10 mouse cellular contexts compared by ENCODE assay signal in the genomic region with DNA sequence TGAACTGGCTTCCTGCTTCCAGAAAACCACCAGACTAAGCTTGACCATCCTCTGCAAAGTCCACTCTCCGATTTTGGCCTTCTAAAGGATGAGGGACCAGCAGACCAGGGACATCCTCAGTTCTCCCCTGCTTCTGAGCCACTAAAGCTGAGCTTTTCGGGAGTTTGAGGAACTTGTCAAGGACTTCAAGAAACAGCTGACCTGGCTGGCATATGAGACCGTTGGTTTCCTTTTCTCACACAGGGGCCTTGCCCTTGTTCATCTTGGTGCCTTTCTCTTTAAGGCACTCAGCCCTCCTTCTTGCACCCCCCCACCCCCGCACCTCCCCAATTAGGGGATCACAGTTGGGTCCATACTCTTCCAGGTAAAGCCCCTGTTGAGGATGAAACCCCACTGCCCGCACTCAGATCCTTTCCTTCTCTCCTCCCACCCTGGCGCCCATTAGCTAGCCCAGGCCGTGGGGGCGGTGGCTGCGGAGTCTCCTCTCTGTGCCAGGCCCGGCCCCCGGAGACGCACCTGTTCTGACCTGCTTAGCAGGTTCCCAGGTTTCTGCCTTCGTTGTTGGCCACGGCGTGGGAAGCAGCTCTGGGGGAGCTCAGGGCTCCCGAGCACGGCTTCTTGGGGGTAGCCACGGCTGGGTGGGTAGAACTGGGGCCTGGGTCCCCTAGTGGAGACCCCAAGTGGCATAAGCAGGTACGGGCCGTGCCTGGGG. TPM values are rescaled to one million over a fixed set of nuclear protein-coding genes. Genes with fewer than 3 reads are reported as not detected.
A peak's percentile ranks its signal among the peaks of the same experiment; 100 is the strongest.
DNase-seq lines count a peak whose midpoint lies in the region; ATAC-seq lines count a peak whose summit lies in the region.
"Had no signal": no experiment of that assay in that cellular context is flagged by ENCODE, and none has a peak within 500 bp of the region (broad histone marks: within the 10 kb centered on the region; RNA-seq: fewer than 3 reads in every experiment).

A gene (plus strand): TSS at position 255 of the 712 bp plus-strand sequence.

- no peak for ATAC-seq in midbrain, embryonic 11.5 days (ENCODE audit: low FRiP score)
- ATAC-seq in midbrain, embryonic 16.5 days: no peak

- peaks cover 8% of the 10 kb centered on the region for H3K4me1 ChIP-seq in midbrain, embryonic 11.5 days (ENCODE audit: control insufficient read depth, insufficient read depth, low read length)
- H3K4me1 ChIP-seq in midbrain, embryonic 16.5 days (ENCODE audit: control insufficient read depth, insufficient read depth, low read length): no peaks in the 10 kb centered on the region

- no peak within 1 kb of the TSS for H3K4me2 ChIP-seq in midbrain, embryonic 11.5 days
- H3K4me2 ChIP-seq in midbrain, embryonic 16.5 days (ENCODE audit: low read length): no peak within 1 kb of the TSS

- no peaks in the 10 kb centered on the region for H3K9me3 ChIP-seq in midbrain, embryonic 11.5 days (ENCODE audit: control insufficient read depth, low read length)
- H3K9me3 ChIP-seq in midbrain, embryonic 16.5 days (replicated peaks; ENCODE audit: control insufficient read depth, low read length, poor library complexity, severe bottlenecking): no peaks in the 10 kb centered on the region

- H3K36me3 ChIP-seq in midbrain, embryonic 11.5 days (ENCODE audit: control insufficient read depth, insufficient read depth, low read length): no peaks in the 10 kb centered on the region
- no peaks in the 10 kb centered on the region for H3K36me3 ChIP-seq in midbrain, embryonic 16.5 days (ENCODE audit: control insufficient read depth, insufficient read depth, low read length)

- H3K9ac ChIP-seq in midbrain, embryonic 11.5 days (ENCODE audit: low read length): no peak within 1 kb of the TSS
- no peak within 1 kb of the TSS for H3K9ac ChIP-seq in midbrain, embryonic 16.5 days (ENCODE audit: low read depth, low read length)

- WGBS in midbrain, embryonic 11.5 days: 42% methylated on average over 20 of the region's 20 CpGs
- WGBS in midbrain, embryonic 16.5 days: 40% methylated on average over 20 of the region's 20 CpGs

- DNase-seq in midbrain, embryonic 11.5 days (ENCODE audit: low spot score, missing footprints): peak; percentile 64
- peak; percentile 68 for DNase-seq in kidney, postnatal 10 days
- DNase-seq in lung, postnatal 25 days (ENCODE audit: low spot score): peak; percentile 71
- peak; percentile 71 to 75 for DNase-seq in urinary bladder, postnatal 36 days (ENCODE audit: low spot score in 2 of 2)
- no peak for DNase-seq in retina, postnatal 1 day
- DNase-seq in thymus, postnatal 4 days: no peak
- no peak for DNase-seq in natural killer cell, adult 2 months (ENCODE audit: low spot score in 2 of 2)
- DNase-seq: heart, postnatal 14 days had no signal

- no peaks in the 10 kb centered on the region for H3K27me3 ChIP-seq in midbrain, embryonic 11.5 days (ENCODE audit: control insufficient read depth, insufficient read depth, low read length)
- H3K27me3 ChIP-seq in midbrain, embryonic 16.5 days (ENCODE audit: control insufficient read depth, insufficient read depth, low read depth, low read length): no peaks in the 10 kb centered on the region

- no peak within 1 kb of the TSS for H3K27ac ChIP-seq in midbrain, embryonic 11.5 days (ENCODE audit: low read depth, low read length)
- no peak within 1 kb of the TSS for H3K27ac ChIP-seq in midbrain, embryonic 16.5 days (ENCODE audit: low read length)

- H3K4me3 ChIP-seq in midbrain, embryonic 11.5 days (ENCODE audit: low read depth, low read length): no peak within 1 kb of the TSS
- no peak within 1 kb of the TSS for H3K4me3 ChIP-seq in midbrain, embryonic 16.5 days (ENCODE audit: low read depth, low read length)
- H3K4me3 ChIP-seq: erythroblast, embryonic 14.5 days had no signal

RNA-seq across cellular contexts. Expression of the gene that starts here (rescaled TPM):
- 0.49 and 0.65 TPM in 2 replicates for polyA plus RNA-seq in midbrain, embryonic 11.5 days (2014; fragmentation: Nextera tagmentation; extraction: Ambion mirVana)
- polyA plus RNA-seq in midbrain, embryonic 16.5 days (2015; fragmentation: Nextera tagmentation; extraction: Ambion mirVana): 3.6 and 3.9 TPM in 2 replicates
- polyA plus RNA-seq: erythroblast, embryonic 14.5 days had no signal

Comparison
In these comparisons a context has a peak if more than half of its experiments do, and no peak if none do; other contexts are left out.
1. Peak in DNase-seq in midbrain, embryonic 11.5 days; RNA of the gene not detected or under 1 TPM.
2. DNase-seq: peak in kidney, postnatal 10 days (single experiment), lung, postnatal 25 days (single experiment) and urinary bladder, postnatal 36 days (2 of 2); none in retina, postnatal 1 day (single experiment), thymus, postnatal 4 days (single experiment) and natural killer cell, adult 2 months (0 of 2).